Mouse (Mus musculus) midbrain, embryonic 13.5 days (tissue): ENCODE data around the gene Sergef. TPM values are rescaled to one million over a fixed set of nuclear protein-coding genes. Genes with fewer than 3 reads are reported as not detected.

Experiments
- ATAC-seq: fragments of 200-750 bp; cut with Nextera tagmentation; 2 replicates; pipeline ENCODE4 v1.8.0; 2017; ENCODE audit warnings: mild to moderate bottlenecking, moderate TSS enrichment, moderate library complexity
- H3K27ac ChIP-seq: fragments of 300-500 bp; sonication (generic); 2 replicates; pipeline ENCODE4 v1.5.1; 2015; ENCODE audit warnings: inconsistent platforms, mild to moderate bottlenecking, moderate library complexity
- H3K27me3 ChIP-seq: fragments of 300-500 bp; sonication (generic); 2 replicates; pipeline ENCODE4 v1.6.1; 2015; ENCODE audit warnings: mild to moderate bottlenecking, inconsistent platforms
- H3K36me3 ChIP-seq: fragments of 300-500 bp; sonication (generic); 2 replicates; pipeline ENCODE4 v1.6.1; 2015; ENCODE audit warnings: mild to moderate bottlenecking, inconsistent platforms
- H3K4me1 ChIP-seq: fragments of 300-500 bp; sonication (generic); replicated peaks from 2 replicates; pipeline ENCODE4 v1.6.1; 2015; ENCODE audit warnings: inconsistent platforms
- H3K4me2 ChIP-seq: fragments of 300-500 bp; sonication (generic); replicated peaks from 2 replicates; pipeline ENCODE4 v1.6.1; 2015; ENCODE audit warnings: moderate library complexity, mild to moderate bottlenecking, inconsistent platforms
- H3K4me3 ChIP-seq: fragments of 300-500 bp; sonication (generic); replicated peaks from 2 replicates; pipeline ENCODE4 v1.5.1; 2015; ENCODE audit warnings: mild to moderate bottlenecking, inconsistent platforms
- H3K9ac ChIP-seq: fragments of 300-500 bp; sonication (generic); replicated peaks from 2 replicates; pipeline ENCODE4 v1.6.1; 2015; ENCODE audit warnings: mild to moderate bottlenecking, inconsistent platforms
- H3K9me3 ChIP-seq: fragments of 300-500 bp; sonication (generic); 2 replicates; pipeline ENCODE4 v1.6.1; 2016; ENCODE audit warnings: mild to moderate bottlenecking, inconsistent platforms
- WGBS: fragments of 180-500 bp; shearing (Covaris S2); methylation state at CpG from one replicate; pipeline ENCODE4 v1.1.7; 2015; 5-methylcytosine and 5-hydroxymethylcytosine counted together
- polyA plus RNA-seq: library from polyadenylated mRNA; unstranded; fragments of >200 nt; fragmentation: Nextera tagmentation; extraction: Ambion mirVana; gene quantifications from 2 replicates; pipeline ENCODE4 v1.2.1, GENCODE M21; 2015

The Sergef gene
- polyA plus RNA-seq, 1 experiment from 2014 or later = 30.0 TPM

DNA sequence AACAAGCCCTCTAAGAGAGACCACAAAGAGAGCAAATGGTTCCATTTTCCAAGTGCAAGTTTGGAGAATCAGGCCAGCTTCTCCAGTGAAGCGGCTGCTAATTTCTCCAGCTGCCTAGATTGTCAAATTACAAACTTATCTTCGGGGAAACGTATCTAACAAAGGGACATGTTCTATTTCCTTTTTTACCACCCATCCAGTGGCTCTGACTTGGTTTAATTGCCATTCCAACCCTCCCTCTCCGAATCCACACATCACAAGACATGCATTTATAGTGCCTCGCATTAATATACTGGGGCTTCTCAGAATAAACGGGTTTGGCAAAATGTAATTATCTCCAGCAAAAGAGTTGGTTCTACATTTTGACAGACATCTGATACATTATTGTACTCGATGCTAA lies 88.4 kb downstream of the Sergef start:
- H3K36me3 ChIP-seq = no peaks in the 10 kb centered on the region
- no peaks in the 10 kb centered on the region for H3K9me3 ChIP-seq
- peaks cover 37% of the 10 kb centered on the region for H3K4me1 ChIP-seq
- 78% methylated on average over 7 of the region's 7 CpGs for WGBS
- no peak overlapping the region for H3K4me2 ChIP-seq
- H3K27me3 ChIP-seq = no peaks in the 10 kb centered on the region
- H3K27ac ChIP-seq = 0 out of 2 replicates have a peak overlapping the region, but pooled peaks have one; percentile 21
- no peak overlapping the region for H3K4me3 ChIP-seq
- no peak overlapping the region for H3K9ac ChIP-seq
- ATAC-seq = no peak

DNA sequence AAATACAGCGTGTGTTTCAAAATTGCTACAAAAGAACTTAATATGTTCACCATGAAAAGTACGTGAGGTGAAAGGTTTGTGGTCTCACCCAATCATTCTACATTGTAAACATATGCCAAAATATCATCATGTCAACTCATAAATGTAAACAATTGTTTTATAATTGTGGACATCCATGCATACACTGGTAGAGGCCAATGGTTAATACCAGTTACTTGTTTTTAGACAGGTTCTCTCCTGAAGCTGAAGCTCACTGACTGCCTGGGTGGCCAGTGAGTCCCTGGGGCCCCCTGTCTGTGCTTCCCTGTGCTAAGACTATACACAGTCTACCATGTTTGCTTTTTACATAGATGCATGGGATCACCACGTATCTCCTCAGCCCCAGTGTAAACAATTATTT lies 91.5 kb downstream of the Sergef start:
- peaks cover 24% of the 10 kb centered on the region for H3K4me1 ChIP-seq
- H3K4me3 ChIP-seq = no peak overlapping the region
- H3K4me2 ChIP-seq = no peak overlapping the region
- no peak overlapping the region for H3K9ac ChIP-seq
- H3K9me3 ChIP-seq = no peaks in the 10 kb centered on the region
- H3K27ac ChIP-seq = no peak overlapping the region
- no peak for ATAC-seq
- H3K36me3 ChIP-seq = no peaks in the 10 kb centered on the region
- H3K27me3 ChIP-seq = no peaks in the 10 kb centered on the region
- 92% methylated on average over 3 of the region's 3 CpGs for WGBS

DNA sequence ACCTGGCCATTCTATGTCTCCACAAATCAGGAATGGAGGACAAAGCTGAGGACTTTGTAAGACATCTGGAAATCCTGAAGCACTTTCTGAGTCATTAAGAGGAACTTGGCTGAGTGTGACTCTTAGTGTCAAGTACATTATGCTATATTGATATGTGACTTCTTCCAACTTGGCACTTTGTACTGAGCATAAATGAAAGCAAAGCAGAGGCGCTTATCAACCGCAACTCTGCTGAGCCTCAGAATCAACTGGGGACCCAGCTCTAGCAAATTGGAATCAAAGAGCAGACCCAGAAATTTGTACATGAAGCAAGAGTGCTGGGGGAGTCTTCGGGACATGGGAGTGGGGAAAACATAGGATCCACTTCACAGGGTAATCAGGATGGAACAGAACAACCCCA lies 92.0 kb downstream of the Sergef start:
- Histone ChIP-seq H3K27ac (no peak overlapping the region), H3K36me3 (no peaks in the 10 kb centered on the region), H3K4me1 (peaks cover 21% of the 10 kb centered on the region), H3K9ac (no peak overlapping the region), H3K9me3 (no peaks in the 10 kb centered on the region), H3K27me3 (no peaks in the 10 kb centered on the region), H3K4me3 (no peak overlapping the region), H3K4me2 (no peak overlapping the region)
- ATAC-seq = no peak
- WGBS = 97% methylated on average over 3 of the region's 3 CpGs

DNA sequence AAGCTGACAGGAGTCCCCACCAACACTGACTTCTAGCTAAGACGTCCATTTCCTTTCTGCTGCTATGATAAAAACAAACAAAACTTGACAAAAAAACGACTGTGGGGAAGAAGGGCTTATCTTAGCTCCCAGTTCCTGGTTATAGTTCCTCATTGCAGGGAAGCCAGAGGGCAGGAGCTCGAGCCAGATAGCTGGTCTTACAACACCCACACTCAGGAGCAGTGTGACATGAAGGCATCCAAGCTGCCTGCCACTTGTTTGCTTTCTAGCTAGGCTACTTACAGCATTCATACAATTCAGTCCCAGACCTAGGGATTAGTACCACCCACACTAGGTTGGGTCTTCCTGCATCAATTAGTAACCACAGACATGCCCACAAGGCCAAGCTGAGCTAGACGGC lies 93.1 kb downstream of the Sergef start:
- no peak for ATAC-seq
- H3K4me3 ChIP-seq = no peak overlapping the region
- H3K9ac ChIP-seq = no peak overlapping the region
- no peak overlapping the region for H3K27ac ChIP-seq
- no peaks in the 10 kb centered on the region for H3K36me3 ChIP-seq
- no peaks in the 10 kb centered on the region for H3K9me3 ChIP-seq
- 67% methylated on average over 4 of the region's 4 CpGs for WGBS
- H3K4me2 ChIP-seq = no peak overlapping the region
- H3K27me3 ChIP-seq = no peaks in the 10 kb centered on the region
- H3K4me1 ChIP-seq = peaks cover 10% of the 10 kb centered on the region

DNA sequence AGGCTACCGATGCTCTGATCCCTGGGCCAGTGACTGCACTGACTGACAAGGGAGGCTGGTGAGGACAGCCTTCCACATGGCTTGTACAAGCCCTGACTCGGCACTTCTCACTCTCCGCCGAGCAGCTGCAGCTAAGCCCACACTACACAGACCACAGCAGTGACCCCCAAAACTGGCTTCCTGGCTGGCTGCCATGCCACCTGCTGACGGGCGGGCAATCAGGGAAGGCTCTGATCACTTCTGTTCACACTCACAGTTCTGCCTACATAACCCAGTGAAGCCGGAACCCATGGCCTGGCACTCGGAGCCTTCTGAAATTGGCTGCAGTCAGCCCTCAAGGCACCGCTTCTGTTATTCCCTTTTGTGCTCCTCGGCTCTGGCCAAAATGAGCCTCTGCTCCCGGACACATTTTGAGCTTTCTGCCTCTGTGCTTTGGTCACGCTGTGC lies 95.4 kb downstream of the Sergef start:
- Histone ChIP-seq H3K9ac (no peak overlapping the region), H3K4me1 (peaks cover 10% of the 10 kb centered on the region), H3K27ac (peak overlapping the region; percentile 30; the same call in 1 of the 2 replicates), H3K4me2 (no peak overlapping the region), H3K4me3 (no peak overlapping the region), H3K36me3 (no peaks in the 10 kb centered on the region), H3K9me3 (no peaks in the 10 kb centered on the region), H3K27me3 (no peaks in the 10 kb centered on the region)
- ATAC-seq = peak; percentile 69; the same call in 1 of the 2 replicates
- WGBS = 85% methylated on average over 12 of the region's 12 CpGs

DNA sequence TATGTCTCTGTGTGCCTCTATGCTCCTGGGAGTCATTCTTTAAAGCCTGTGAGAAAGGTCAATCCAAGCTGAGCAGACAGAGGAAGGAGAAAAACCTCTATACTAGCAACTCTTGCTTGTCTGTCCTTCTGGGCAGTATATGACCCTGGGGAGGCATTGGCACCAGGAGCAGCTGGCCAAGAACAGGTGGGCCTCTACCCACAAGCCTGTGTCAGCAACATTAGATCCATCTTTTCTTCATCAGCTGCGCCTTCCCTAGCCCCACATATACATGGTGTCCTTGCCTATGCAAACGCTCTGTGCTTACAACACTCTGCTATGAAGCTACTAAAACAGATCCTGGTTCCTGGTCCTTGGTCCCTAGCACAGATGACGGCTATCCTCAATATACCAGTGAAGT lies 97.5 kb downstream of the Sergef start:
- H3K4me3 ChIP-seq = no peak overlapping the region
- WGBS = 91% methylated on average over 3 of the region's 3 CpGs
- peaks cover 10% of the 10 kb centered on the region for H3K4me1 ChIP-seq
- H3K9ac ChIP-seq = no peak overlapping the region
- no peaks in the 10 kb centered on the region for H3K9me3 ChIP-seq
- no peak for ATAC-seq
- H3K4me2 ChIP-seq = no peak overlapping the region
- H3K27ac ChIP-seq = no peak overlapping the region
- H3K36me3 ChIP-seq = no peaks in the 10 kb centered on the region
- no peaks in the 10 kb centered on the region for H3K27me3 ChIP-seq

DNA sequence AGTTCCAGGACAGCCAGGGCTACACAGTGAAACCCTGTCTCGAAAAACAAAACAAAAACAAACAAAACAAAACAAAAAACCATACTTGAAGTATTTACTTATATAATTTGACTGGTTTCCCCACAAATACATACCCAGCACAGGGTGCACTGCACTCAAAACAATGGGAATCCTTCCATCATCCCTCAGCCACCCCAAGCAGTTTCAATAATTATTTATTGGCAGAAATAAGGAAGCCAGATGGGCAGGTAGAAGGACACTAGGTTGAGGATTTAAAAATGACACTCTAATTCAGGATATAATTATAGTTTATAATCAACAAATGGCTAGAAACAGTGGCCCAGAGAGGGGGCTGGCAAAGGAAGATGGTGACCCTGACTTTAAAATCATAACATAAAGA lies 99.0 kb downstream of the Sergef start:
- no peak for ATAC-seq
- Histone ChIP-seq H3K4me3 (no peak overlapping the region), H3K4me1 (peaks cover 20% of the 10 kb centered on the region), H3K9ac (no peak overlapping the region), H3K27ac (no peak overlapping the region), H3K9me3 (no peaks in the 10 kb centered on the region), H3K27me3 (no peaks in the 10 kb centered on the region), H3K4me2 (no peak overlapping the region), H3K36me3 (no peaks in the 10 kb centered on the region)
- 67% methylated on average over 1 of the region's 1 CpGs for WGBS

DNA sequence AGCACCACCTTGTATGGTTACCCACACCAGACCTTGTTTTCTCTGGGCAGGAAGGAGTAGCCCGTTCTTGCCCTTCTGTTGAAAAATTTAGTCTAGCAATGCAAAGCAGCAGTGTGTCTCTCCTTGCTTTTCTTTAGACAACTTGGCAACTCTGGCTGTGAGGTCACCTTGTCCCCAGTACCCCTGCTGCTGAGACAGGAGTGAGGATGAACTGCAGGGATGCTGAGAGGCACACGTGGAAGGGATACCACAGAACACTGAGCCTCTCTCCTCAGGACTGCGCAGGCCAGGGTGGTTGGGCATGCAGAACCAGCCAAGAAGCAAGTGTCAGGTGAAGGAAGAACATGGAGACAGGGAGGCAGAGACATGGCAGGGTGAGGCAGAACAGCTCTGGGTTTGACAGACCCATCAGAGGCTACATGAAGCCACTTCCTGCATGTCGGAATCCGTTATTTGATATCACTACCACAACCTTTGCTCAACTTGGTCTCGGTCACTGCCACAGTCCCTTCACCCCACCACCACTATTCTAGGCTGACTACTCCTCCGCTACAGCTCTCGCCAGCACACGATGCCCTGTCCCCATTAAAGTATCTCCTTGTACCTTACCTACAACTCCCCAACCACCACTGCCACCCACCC lies 103.0 kb downstream of the Sergef start:
- no peak for ATAC-seq
- peaks cover 23% of the 10 kb centered on the region for H3K4me1 ChIP-seq
- 88% methylated on average over 9 of the region's 9 CpGs for WGBS
- H3K27me3 ChIP-seq = no peaks in the 10 kb centered on the region
- no peak overlapping the region for H3K27ac ChIP-seq
- no peaks in the 10 kb centered on the region for H3K36me3 ChIP-seq
- H3K4me3 ChIP-seq = no peak overlapping the region
- no peaks in the 10 kb centered on the region for H3K9me3 ChIP-seq
- H3K9ac ChIP-seq = no peak overlapping the region
- H3K4me2 ChIP-seq = no peak overlapping the region

DNA sequence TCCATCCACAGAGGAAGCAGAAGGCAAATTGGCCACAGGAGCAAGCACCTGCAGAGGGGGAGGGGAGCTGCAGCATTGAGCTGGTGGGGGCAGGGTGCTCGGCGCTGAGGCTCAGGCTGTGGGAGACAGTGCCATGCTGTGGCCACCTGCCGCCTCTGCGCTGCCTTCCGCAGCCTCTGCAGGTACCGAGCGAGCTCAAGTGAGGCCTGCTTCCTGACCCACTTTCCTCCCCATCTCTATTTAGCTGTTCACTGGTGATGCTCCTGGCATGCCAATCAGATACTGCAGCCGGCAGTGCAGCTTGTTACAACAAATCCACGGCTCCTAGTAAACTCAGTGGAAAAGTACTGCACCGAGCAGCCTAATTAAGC lies 104.2 kb downstream of the Sergef start:
- WGBS = 9% methylated on average over 10 of the region's 10 CpGs
- H3K27ac ChIP-seq = peak overlapping the region; percentile 63
- no peaks in the 10 kb centered on the region for H3K9me3 ChIP-seq
- H3K4me1 ChIP-seq = peaks cover 25% of the 10 kb centered on the region
- ATAC-seq = peak; percentile 93
- no peaks in the 10 kb centered on the region for H3K36me3 ChIP-seq
- H3K27me3 ChIP-seq = no peaks in the 10 kb centered on the region
- H3K4me3 ChIP-seq = no peak overlapping the region
- H3K4me2 ChIP-seq = peak overlapping the region; percentile 17; the same call in 1 of the 2 replicates
- H3K9ac ChIP-seq = peak overlapping the region; percentile 53; the same call in 1 of the 2 replicates

DNA sequence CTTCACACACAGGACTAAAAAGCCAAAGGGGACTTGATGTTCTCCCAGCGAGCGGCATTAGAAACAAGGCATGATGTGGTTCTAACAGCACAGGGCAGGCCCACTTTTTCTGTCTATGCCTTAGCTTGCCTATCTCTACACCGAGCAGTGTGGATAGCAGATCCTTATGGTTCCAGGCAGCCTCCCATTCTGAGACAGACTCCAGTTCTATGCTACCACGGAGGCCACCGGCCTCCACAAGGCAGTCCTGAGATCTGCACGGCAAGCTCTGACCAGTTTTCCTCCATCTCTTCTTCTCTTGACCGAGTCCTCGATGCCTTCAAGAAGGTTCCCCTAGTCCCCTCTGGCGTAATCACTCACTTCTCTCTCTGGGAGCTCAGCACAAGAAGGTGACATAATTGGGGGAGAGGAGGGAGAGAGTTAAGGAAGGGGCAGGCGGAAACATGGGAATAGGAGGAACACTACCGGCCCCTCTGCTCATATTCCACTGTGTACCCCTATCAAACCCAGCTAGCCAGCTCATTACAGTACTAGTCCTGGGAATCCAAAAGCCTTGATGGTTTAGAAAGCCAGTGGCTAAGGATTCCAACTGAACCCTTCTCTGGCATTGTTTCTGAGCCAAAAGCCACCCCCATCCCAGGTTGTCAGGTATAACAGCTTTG lies 104.7 kb downstream of the Sergef start:
- Histone ChIP-seq H3K36me3 (no peaks in the 10 kb centered on the region), H3K27me3 (no peaks in the 10 kb centered on the region), H3K4me2 (0 out of 2 replicates have a peak overlapping the region, but pooled peaks have one; percentile 17), H3K9ac (peak overlapping the region; percentile 53; the same call in 1 of the 2 replicates), H3K4me3 (no peak overlapping the region), H3K27ac (peak overlapping the region; percentile 63), H3K9me3 (no peaks in the 10 kb centered on the region), H3K4me1 (peaks cover 30% of the 10 kb centered on the region)
- WGBS = 84% methylated on average over 11 of the region's 11 CpGs
- ATAC-seq = peak; percentile 31; the same call in 1 of the 2 replicates

DNA sequence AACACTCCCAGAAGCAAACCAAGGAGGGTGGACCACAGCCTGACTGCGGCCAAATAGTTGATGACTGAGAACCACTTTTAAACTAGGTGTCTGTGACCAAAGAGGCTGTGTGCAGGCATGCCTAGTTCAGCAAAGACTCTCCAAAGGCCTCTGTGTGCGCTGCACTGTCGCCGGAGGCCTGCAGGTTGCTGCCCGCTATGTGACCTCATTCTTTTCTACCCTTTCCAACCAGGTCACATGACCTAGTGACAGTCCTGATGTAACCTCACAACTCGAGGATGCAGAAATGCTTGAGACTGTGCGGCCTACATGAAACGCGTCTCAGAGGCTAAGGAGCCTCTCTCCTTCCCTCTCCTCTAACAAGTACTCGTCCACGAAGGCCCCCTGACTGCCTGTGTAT lies 106.1 kb downstream of the Sergef start:
- no peaks in the 10 kb centered on the region for H3K36me3 ChIP-seq
- no peak for ATAC-seq
- H3K9ac ChIP-seq = no peak overlapping the region
- no peak overlapping the region for H3K4me2 ChIP-seq
- H3K4me3 ChIP-seq = no peak overlapping the region
- no peak overlapping the region for H3K27ac ChIP-seq
- no peaks in the 10 kb centered on the region for H3K9me3 ChIP-seq
- H3K27me3 ChIP-seq = no peaks in the 10 kb centered on the region
- 79% methylated on average over 11 of the region's 11 CpGs for WGBS
- H3K4me1 ChIP-seq = peaks cover 35% of the 10 kb centered on the region

DNA sequence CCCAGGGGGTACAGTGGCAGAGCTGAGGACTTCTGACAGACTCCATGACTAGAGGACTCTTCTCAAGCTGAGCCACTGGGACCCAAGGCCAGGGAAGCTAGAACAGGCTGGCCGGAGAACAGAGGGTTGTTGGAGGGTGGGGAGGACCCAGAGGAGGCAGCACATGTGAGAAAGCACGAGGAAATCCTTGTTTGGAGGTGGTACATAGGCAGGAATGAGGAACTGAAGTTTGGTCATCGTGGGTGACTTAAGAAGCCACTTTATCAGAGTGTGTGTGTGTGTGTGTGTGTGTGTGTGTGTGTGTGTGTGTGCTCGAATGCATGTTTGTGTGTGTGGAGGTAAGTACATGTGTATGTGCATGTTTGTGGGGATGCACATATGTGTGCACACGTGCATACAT lies 108.3 kb downstream of the Sergef start:
- H3K36me3 ChIP-seq = no peaks in the 10 kb centered on the region
- H3K9me3 ChIP-seq = no peaks in the 10 kb centered on the region
- H3K9ac ChIP-seq = no peak overlapping the region
- WGBS = 87% methylated on average over 5 of the region's 5 CpGs
- H3K27ac ChIP-seq = no peak overlapping the region
- H3K4me2 ChIP-seq = no peak overlapping the region
- H3K27me3 ChIP-seq = no peaks in the 10 kb centered on the region
- no peak overlapping the region for H3K4me3 ChIP-seq
- H3K4me1 ChIP-seq = peaks cover 32% of the 10 kb centered on the region
- ATAC-seq = no peak
